Mouse (Mus musculus): ENCODE results near the gene Gm21981. TPM values are rescaled to one million over a fixed set of nuclear protein-coding genes. Genes with fewer than 3 reads are reported as not detected.

Gm21981 gene
- polyA plus RNA-seq, 1 experiment, result 1.3 TPM

DNA sequence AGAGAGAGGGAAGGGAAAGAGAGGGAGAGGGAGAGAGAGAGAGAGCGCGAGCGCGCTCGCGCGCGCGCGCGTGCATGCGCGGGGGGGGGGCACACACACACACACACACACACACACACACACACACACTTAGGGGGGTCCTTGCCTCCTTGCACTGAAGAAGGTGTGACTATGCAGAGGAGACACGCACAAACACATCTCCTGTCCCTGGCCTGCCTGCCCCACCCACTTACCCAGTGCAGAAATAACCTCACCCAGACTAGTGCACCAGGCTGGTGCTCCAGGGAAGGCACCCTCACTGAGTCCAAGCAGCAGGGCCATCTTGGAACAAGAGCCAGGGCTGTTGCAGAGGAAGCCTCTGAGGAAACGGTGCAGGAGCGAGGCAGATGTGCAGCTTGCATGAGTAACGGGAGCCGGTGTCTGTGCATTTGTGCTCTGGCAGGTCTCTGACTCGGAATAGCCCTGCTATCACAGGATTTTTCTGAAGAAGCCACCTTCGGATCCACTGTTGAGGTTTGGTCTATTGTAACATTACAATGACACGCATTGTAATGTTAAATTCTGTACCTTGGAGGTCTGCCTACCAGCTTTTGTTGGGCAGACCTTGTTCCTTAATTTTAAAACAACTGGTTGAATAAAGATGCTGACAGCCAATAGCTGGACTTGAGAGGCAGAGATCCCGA lies 18.8 kb upstream of the Gm21981 start:
- no peak overlapping the region for H3K4me3 ChIP-seq
- peaks cover 45% of the 10 kb centered on the region for H3K27me3 ChIP-seq (ENCODE audit: control insufficient read depth, insufficient read depth, insufficient read length)
- H3K36me3 ChIP-seq (ENCODE audit: control insufficient read depth, insufficient read depth), result no peaks in the 10 kb centered on the region
- TF ChIP-seq CEBPB (IDR thresholded peaks at IDR 0.05; ENCODE audit: insufficient read depth, poor library complexity, severe bottlenecking) (no peak), MAX (IDR thresholded peaks at IDR 0.05; ENCODE audit: low read depth) (no peak), TCF3 (IDR thresholded peaks at IDR 0.05; ENCODE audit: insufficient read length, low read depth) (no peak), MYOD1 (IDR thresholded peaks at IDR 0.05; ENCODE audit: control insufficient read depth in 1 of 3, insufficient read length in 2 of 3, low read depth in 2 of 3) (no peak), TCF12 (IDR thresholded peaks at IDR 0.05; ENCODE audit: insufficient read depth, poor library complexity, severe bottlenecking) (no peak), E2F4 (IDR thresholded peaks at IDR 0.05; ENCODE audit: insufficient read depth) (no peak), POLR2AphosphoS2 (IDR thresholded peaks at IDR 0.05; ENCODE audit: insufficient read length, low read depth) (no peak), SRF (IDR thresholded peaks at IDR 0.05; ENCODE audit: control insufficient read depth, insufficient read length, low read depth) (no peak), REST (IDR thresholded peaks at IDR 0.05; ENCODE audit: insufficient read depth, insufficient read length) (no peak)
- H3K79me2 ChIP-seq (ENCODE audit: control insufficient read depth, insufficient read depth), result no peaks in the 10 kb centered on the region
- H3ac ChIP-seq (ENCODE audit: control insufficient read depth, insufficient read length), result no peak overlapping the region
- no peak overlapping the region for H3K4me2 ChIP-seq (ENCODE audit: low read depth)

DNA sequence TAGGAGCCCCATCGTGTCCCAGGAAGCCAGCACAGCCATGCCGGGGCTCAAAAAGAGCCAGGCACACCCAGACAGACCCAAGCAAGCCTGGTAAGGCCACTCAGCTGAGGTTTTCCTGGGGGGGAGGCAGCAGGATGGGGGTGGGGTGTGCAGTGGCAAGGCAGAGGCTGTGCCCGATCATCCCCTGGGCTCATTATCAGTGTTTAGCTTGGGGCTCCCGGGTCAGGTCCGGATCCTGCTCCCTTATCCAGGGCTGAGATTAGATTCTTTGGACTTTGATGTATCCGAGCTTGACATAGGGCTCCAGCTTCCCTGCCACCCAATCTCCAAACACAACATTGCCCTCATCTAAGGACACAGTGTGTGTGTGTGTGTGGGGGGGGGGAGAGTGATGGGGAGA lies 17.6 kb upstream of the Gm21981 start:
- H3K4me2 ChIP-seq (ENCODE audit: low read depth), result no peak overlapping the region

DNA sequence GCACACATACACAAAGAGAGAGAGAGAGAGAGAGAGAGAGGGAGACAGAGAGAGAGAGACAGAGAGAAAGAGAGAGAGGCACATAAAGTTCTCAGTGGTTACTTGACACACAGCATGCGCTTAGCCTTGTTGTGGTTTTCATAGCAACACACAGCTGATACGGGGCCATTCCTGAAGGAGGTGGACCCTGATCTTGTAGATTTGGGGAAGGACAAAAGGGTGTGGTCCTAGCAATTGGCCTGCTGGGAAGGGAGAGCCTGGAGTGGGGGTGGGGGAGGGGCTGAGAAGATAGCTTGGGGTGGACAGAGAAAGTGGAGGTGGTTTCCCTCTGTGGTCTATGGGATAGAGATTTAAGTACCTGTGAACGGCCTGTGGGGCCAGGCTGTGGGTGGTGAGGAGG lies 15.8 kb upstream of the Gm21981 start:
- H3K4me3 ChIP-seq, result no peak overlapping the region
- H3K79me2 ChIP-seq (ENCODE audit: control insufficient read depth, insufficient read depth), result no peaks in the 10 kb centered on the region
- no peaks in the 10 kb centered on the region for H3K36me3 ChIP-seq (ENCODE audit: control insufficient read depth, insufficient read depth)
- no peak overlapping the region for H3ac ChIP-seq (ENCODE audit: control insufficient read depth, insufficient read length)
- H3K27me3 ChIP-seq (ENCODE audit: control insufficient read depth, insufficient read depth, insufficient read length), result peaks cover 38% of the 10 kb centered on the region
- no peak overlapping the region for H3K4me2 ChIP-seq (ENCODE audit: low read depth)
- TF ChIP-seq MAX (IDR thresholded peaks at IDR 0.05; ENCODE audit: low read depth) (no peak), TCF3 (IDR thresholded peaks at IDR 0.05; ENCODE audit: insufficient read length, low read depth) (no peak), MYOG (IDR thresholded peaks at IDR 0.05; ENCODE audit: control insufficient read depth in 1 of 3, insufficient read depth in 1 of 3, insufficient read length in 2 of 3, low read depth in 2 of 3) (no peak), POLR2AphosphoS2 (IDR thresholded peaks at IDR 0.05; ENCODE audit: insufficient read length, low read depth) (no peak), MYOD1 (IDR thresholded peaks at IDR 0.05; ENCODE audit: control insufficient read depth in 1 of 3, insufficient read length in 2 of 3, low read depth in 2 of 3) (no peak), REST (IDR thresholded peaks at IDR 0.05; ENCODE audit: insufficient read depth, insufficient read length) (no peak), SRF (IDR thresholded peaks at IDR 0.05; ENCODE audit: control insufficient read depth, insufficient read length, low read depth) (no peak), TCF12 (IDR thresholded peaks at IDR 0.05; ENCODE audit: insufficient read depth, poor library complexity, severe bottlenecking) (no peak), POLR2A (IDR thresholded peaks at IDR 0.05; ENCODE audit: insufficient read length, low read depth) (no peak)

More for the DNA sequence above, 17.6 kb upstream of the Gm21981 start:
- H3K36me3 ChIP-seq (ENCODE audit: control insufficient read depth, insufficient read depth), result no peaks in the 10 kb centered on the region
- TF ChIP-seq TCF12 (IDR thresholded peaks at IDR 0.05; ENCODE audit: insufficient read depth, poor library complexity, severe bottlenecking) (no peak), POLR2A (IDR thresholded peaks at IDR 0.05; ENCODE audit: insufficient read length, low read depth) (no peak), USF1 (IDR thresholded peaks at IDR 0.05; ENCODE audit: low read depth) (no peak), SRF (IDR thresholded peaks at IDR 0.05; ENCODE audit: control insufficient read depth, insufficient read length, low read depth) (no peak), E2F4 (IDR thresholded peaks at IDR 0.05; ENCODE audit: insufficient read depth) (no peak), MYOD1 (IDR thresholded peaks at IDR 0.05; ENCODE audit: control insufficient read depth in 1 of 3, insufficient read length in 2 of 3, low read depth in 2 of 3) (no peak), MAX (IDR thresholded peaks at IDR 0.05; ENCODE audit: low read depth) (no peak), TCF3 (IDR thresholded peaks at IDR 0.05; ENCODE audit: insufficient read length, low read depth) (no peak), REST (IDR thresholded peaks at IDR 0.05; ENCODE audit: insufficient read depth, insufficient read length) (no peak), MYOG (IDR thresholded peaks at IDR 0.05; ENCODE audit: control insufficient read depth in 1 of 3, insufficient read depth in 1 of 3, insufficient read length in 2 of 3, low read depth in 2 of 3) (no peak), CEBPB (IDR thresholded peaks at IDR 0.05; ENCODE audit: insufficient read depth, poor library complexity, severe bottlenecking) (no peak)
- H3ac ChIP-seq (ENCODE audit: control insufficient read depth, insufficient read length), result no peak overlapping the region
- H3K27me3 ChIP-seq (ENCODE audit: control insufficient read depth, insufficient read depth, insufficient read length), result peaks cover 56% of the 10 kb centered on the region
- no peak overlapping the region for H3K4me3 ChIP-seq
- no peaks in the 10 kb centered on the region for H3K79me2 ChIP-seq (ENCODE audit: control insufficient read depth, insufficient read depth)

DNA sequence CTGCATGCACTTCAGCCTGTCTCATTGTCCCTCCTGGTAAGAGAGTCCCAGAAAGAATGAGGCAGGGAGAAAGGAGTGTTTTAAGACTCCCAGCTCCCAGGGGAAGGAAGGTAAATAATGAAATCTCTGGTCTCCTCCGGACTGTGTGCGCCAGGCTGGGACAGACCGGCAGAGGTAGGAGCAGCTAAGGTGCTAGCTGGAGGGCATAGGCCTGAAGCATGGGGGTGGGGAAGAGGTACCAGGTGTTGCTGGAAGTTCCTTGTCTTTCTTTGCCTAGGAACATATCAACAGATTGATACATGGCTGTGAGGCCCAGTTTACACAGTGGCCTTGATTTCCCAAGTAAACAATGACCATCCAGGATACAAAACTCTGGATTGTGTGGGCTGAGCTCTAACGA lies 14.7 kb upstream of the Gm21981 start:
- Histone ChIP-seq H3K36me3 (ENCODE audit: control insufficient read depth, insufficient read depth) (no peaks in the 10 kb centered on the region), H3K4me2 (ENCODE audit: low read depth) (no peak overlapping the region), H3K79me2 (ENCODE audit: control insufficient read depth, insufficient read depth) (no peaks in the 10 kb centered on the region), H3K27me3 (ENCODE audit: control insufficient read depth, insufficient read depth, insufficient read length) (peaks cover 33% of the 10 kb centered on the region), H3K4me3 (no peak overlapping the region), H3ac (ENCODE audit: control insufficient read depth, insufficient read length) (no peak overlapping the region)
- TF ChIP-seq E2F4 (IDR thresholded peaks at IDR 0.05; ENCODE audit: insufficient read depth), result no peak
- no peak for TF ChIP-seq USF1 (IDR thresholded peaks at IDR 0.05; ENCODE audit: low read depth)
- TF ChIP-seq SRF (IDR thresholded peaks at IDR 0.05; ENCODE audit: control insufficient read depth, insufficient read length, low read depth), result no peak
- no peak for TF ChIP-seq MYOG (IDR thresholded peaks at IDR 0.05; ENCODE audit: control insufficient read depth in 1 of 3, insufficient read depth in 1 of 3, insufficient read length in 2 of 3, low read depth in 2 of 3)
- TF ChIP-seq TCF3 (IDR thresholded peaks at IDR 0.05; ENCODE audit: insufficient read length, low read depth), result no peak
- TF ChIP-seq MAX (IDR thresholded peaks at IDR 0.05; ENCODE audit: low read depth), result no peak
- TF ChIP-seq POLR2AphosphoS2 (IDR thresholded peaks at IDR 0.05; ENCODE audit: insufficient read length, low read depth), result no peak
- no peak for TF ChIP-seq TCF12 (IDR thresholded peaks at IDR 0.05; ENCODE audit: insufficient read depth, poor library complexity, severe bottlenecking)
- TF ChIP-seq POLR2A (IDR thresholded peaks at IDR 0.05; ENCODE audit: insufficient read length, low read depth), result no peak
- no peak for TF ChIP-seq MYOD1 (IDR thresholded peaks at IDR 0.05; ENCODE audit: control insufficient read depth in 1 of 3, insufficient read length in 2 of 3, low read depth in 2 of 3)
- TF ChIP-seq CEBPB (IDR thresholded peaks at IDR 0.05; ENCODE audit: insufficient read depth, poor library complexity, severe bottlenecking), result no peak
- no peak for TF ChIP-seq REST (IDR thresholded peaks at IDR 0.05; ENCODE audit: insufficient read depth, insufficient read length)

Data from myocyte (in vitro differentiated cells).